Mouse (Mus musculus) left cerebral cortex, adult 9 months (tissue): Measurements from ENCODE around the gene Lrrc8c.
A peak's percentile ranks its signal among the peaks of the same experiment; 100 is the strongest.

Experiments
- DNase-seq, 2 experiments: peaks; one replicate each; pipeline ENCODE4 v3.0.0; 2022; ENCODE audit warnings: low spot score in 2 of 2

Gene Lrrc8c

GRCm38 (mm10) chr5:105547115-105547514 is 27.9 kb downstream of the Lrrc8c start:
- DNase-seq, result no peak

DNA sequence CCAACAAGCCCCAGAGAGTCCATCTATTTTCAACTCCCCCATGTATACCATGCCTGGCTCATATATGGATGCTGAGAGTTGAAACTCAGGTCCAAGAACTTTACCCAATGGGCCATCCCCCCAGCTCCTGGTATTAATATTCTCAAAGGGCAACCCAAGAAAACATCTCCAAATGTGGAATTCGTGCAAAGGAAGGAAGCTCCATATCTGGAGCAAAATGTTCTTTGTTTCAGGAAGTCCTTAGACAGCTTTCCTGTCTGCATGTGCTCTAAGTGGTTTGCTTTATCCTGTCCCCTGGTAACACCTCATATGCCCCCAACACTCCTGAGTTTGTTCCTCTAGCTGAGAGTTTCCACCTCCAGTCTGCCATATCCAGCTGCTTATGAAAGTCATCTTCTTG is 32.6 kb downstream of the Lrrc8c start:
- DNase-seq, result no peak

DNA sequence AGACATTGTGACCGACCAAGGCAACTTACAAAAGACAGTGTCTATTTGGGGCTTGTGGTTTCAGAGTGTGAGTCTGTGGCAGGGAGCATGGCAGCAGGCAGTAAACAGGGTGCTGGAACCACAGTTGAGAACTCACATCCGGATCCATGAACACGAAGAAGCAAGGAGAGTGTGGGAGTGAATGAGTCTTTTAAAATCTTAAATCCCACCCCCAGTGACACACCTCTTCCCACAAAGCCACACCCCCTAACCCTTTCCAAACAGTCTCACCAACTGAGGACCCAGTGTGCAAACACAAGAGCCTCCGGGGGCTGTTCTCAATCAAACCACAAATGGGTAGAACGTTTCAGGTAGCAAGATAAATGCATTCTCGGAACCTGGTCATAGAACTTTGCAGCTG is 37.1 kb downstream of the Lrrc8c start:
- DNase-seq, result no peak

DNA sequence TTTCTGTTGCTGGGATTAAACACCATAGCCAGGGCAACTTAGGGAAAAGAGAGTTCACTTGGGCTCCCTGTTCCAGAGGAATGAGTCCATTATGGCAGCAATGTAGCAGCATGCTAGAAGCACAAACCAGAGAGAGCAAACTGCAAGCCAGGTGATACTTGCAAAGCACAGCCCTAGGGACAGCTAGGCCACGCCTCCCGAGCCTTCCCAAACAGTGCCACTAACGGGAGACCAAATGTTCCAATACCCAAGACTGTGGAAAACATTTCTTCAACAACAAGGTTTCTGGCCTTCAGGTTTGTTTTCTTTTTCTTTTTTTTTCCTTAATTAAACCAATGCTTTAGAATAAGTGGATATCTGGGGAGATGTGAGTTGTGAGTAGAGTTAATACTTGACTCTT is 38.2 kb downstream of the Lrrc8c start:
- no peak for DNase-seq

- DNase-seq, result peak in 1 of 2 experiments; percentile 32
These were observed 38.6 kb downstream of the Lrrc8c start for GRCm38 (mm10) chr5:105557777-105558240.

GRCm38 (mm10) chr5:105558517-105558916 is 39.3 kb downstream of the Lrrc8c start:
- no peak for DNase-seq

GRCm38 (mm10) chr5:105561926-105562325 is 42.7 kb downstream of the Lrrc8c start:
- no peak for DNase-seq

DNA sequence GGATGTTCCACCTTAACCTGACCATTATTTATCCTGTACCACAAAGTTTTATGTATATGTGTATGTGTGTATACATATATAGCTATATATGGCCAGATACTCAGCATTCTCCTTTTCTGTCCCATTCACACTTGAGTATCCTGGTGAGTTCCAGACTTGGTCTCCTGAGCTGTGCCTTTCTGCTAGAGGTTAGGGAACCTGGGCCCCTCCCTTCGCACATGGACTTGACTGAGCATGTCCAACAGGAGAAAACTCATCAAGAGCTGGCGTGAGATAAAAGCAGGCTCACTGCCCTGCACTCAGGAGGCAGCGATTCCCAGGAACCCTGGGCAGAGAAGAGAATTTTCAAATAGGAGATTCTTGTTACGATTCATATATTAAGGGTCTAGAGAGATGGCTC is 45.6 kb downstream of the Lrrc8c start:
- no peak for DNase-seq

DNA sequence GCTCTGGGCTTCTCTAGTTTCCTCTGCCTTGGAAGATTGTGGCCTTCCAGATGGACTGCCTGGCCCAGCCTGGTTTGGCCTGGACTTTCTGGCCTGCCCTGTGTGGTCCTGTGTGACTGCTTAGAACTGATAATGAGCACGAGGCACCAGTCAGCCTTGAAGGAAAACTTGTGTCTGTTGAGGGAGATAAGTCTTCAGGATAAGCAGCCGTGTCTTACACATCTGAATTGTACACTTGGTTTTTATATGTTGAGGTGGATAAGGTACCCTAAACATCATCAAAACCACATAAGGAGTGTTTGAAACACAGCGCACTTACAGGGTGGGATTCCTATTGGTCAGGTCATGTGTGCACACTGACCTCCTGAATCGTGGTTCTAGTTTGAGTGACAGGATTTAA is 46.6 kb downstream of the Lrrc8c start:
- no peak for DNase-seq

DNA sequence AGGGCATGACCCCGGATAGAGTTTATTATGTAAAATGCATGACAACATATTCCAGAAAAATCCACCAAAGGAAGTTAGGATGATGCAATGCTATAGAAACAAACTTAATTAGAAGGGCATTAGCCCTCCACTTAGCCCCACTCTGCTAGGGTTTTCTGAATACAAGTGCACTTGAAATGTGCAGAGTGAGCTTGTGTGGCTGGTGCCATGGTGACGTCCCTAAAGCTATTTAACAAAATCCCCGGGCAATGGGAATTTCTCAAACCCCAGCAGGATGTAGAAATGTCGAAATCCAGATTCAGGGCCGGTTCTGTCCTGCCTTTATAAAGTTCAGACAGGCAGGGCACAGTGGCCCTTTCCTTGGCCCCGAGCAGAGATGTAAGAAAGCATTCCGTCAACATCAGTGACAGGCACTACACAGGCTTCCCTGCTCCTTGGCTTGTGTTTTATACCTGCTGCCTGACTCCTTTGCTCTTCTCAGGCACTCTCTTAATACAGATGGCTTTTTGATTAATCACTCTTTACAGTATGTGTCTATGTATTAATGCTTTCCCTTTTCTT is 47.7 kb downstream of the Lrrc8c start:
- DNase-seq, result no peak

DNA sequence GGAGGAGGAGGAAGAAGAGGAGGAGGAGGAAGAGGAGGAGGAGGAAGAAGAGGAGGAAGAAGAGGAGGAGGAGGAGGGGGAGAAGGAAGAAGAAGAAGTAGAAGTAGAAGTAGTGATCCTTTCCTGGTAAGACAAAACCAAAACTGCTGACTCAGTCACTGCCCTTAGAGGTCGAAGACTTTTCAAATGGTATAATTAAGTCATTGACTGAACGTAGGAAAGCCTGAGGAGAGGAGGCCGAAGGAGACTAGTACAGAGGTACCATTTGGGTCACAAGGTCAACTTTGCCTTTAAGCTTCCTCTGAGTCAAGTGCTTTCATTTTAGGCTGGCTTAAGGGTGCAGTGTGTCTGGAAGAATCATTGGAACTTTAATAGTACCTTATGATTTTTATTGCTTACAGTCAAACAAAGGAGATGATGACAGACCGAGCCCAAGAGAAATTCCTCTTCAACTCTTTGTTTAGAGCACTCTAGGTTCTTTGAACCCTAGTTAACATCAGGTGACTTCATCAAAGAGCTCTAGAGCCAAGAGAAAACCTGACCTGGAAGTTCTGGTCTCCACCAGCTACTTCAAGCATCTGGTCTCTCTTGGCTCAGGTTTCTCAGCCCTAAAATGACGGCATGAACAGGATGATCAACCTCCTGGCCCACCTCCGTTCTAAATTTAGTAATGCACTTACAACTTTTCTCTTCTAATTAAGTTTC is 49.0 kb downstream of the Lrrc8c start:
- no peak for DNase-seq

GRCm38 (mm10) chr5:105569168-105569567 is 50.0 kb downstream of the Lrrc8c start:
- no peak for DNase-seq

DNA sequence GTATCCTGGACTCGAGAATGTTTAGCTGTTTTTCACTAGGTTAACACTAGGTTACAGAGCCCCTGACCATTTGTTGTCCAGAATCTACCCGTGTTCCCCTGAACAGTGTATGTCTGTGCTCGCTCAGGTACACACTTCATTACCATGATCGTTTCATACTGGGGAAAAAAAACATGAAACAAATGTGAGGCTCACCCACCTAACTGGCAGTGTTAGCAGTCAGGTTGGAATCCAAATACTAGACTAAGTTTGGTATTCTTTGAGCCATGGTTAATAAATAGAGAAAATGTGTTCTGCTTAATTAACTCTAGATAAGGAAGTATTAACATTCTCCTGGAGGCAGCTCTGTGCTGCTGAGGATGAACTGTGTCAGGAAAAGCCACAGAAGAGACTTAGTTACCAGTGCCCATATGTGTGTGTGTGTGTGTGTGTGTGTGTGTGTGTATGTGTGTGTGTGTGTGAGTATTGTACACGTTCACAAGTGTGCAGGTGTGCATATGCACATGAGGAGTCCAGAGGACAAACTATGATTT is 53.0 kb downstream of the Lrrc8c start:
- DNase-seq, result no peak

DNA sequence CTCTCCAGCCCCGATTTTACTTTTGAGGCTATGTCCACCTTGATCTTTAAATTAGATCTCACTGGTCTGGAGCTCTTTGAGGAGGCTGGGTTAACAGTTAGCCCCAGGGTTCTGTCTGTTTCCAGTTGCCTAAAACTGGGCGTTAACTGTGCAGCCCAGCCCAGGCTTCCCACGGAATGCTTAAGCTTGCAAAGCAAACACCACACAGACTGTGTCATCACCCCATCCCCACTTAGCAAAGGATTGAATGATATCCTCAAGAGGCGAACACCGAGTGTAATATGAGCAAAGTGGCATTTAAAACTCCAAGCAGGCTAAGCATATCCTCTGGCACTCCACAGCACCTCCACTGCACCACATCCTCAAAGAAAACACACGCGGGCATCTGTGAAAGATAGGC is 53.7 kb downstream of the Lrrc8c start:
- no peak for DNase-seq

GRCm38 (mm10) chr5:105574835-105575234 is 55.6 kb downstream of the Lrrc8c start:
- no peak for DNase-seq

- no peak for DNase-seq
These were observed 56.7 kb downstream of the Lrrc8c start for GRCm38 (mm10) chr5:105575839-105576238.

DNA sequence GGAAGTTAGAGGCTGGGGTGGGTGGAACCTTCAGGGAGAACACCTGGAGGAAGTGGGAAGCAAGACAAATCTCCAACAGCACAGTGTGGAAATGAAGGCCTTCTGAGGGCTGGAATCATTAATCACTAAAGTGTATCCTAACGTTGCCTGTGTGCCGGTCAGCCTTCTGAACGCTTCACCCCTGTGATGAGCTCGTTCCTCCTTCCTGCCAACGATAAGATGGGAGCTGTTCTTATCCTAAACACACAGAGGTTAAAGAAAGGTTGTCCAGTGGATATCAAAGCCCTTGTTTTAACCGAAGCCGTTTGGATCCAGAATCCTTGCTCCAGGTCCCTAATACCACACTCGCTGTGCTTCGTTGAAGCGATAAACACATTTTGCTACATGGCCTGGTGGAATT is 61.7 kb downstream of the Lrrc8c start:
- DNase-seq, result no peak

- no peak for DNase-seq
These were observed 66.7 kb downstream of the Lrrc8c start for GRCm38 (mm10) chr5:105585929-105586328.

DNA sequence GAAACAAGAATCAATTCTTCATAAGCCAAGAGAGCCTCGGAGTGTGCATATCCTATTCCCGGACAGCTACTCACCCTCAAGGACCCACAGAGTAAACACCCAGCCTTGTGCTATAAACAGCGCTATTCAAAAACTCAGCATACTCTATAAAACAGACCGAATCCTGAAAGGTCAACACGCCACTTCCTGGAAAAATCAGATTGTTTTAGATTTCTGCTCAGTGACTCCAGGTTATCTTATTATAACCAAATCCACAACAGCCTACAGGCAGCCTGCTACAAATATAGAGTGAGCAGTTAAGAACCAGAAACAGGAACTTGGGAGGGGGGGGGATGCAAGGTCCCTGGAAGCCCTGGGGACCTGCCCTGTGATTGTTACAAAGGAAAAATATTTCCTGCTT is 67.5 kb downstream of the Lrrc8c start:
- no peak for DNase-seq

- DNase-seq, result no peak
These were observed 68.3 kb downstream of the Lrrc8c start for GRCm38 (mm10) chr5:105587471-105587870.

- no peak for DNase-seq
These were observed 69.5 kb downstream of the Lrrc8c start for GRCm38 (mm10) chr5:105588683-105589082.

- DNase-seq, result no peak
These were observed 69.9 kb downstream of the Lrrc8c start for GRCm38 (mm10) chr5:105589119-105589518.

DNA sequence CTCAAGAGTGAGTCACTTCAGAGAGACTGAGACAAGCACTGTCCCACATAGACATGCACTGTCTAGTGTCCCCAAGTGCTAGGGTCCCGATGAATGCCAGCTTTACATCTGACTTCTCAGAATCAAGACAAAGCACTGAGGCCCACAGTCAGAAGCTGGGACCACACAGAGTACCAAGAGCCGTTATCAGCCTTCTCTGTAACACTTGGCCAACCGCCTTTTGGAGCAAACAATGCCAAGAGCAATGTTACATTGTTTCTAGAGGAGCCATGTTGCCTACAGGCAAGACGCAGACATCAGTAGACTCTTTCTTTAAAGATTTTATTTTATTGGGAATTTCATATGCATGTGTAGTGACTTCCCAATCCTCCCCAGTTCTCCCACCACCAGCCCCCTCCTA is 73.2 kb downstream of the Lrrc8c start:
- DNase-seq, result no peak
